Mouse (Mus musculus): ENCODE results near the gene Ranbp1. TPM values are rescaled to one million over a fixed set of nuclear protein-coding genes. Genes with fewer than 3 reads are reported as not detected.

Ranbp1 gene
- total and polyA plus RNA-seq, 3 experiments, result 605 to 1,263 (median 1,124) TPM

GRCm38 (mm10) chr16:18218580-18218996 is 29.9 kb downstream of the Ranbp1 start:
- H3K36me3 ChIP-seq (replicated peaks in 1 of 2; ENCODE audit: control insufficient read depth in 1 of 2, insufficient read depth in 1 of 2, low read length in 1 of 2), result peaks cover 10 to 17% of the 10 kb centered on the region in 2 experiments
- in situ Hi-C loops (cut with MboI; ENCODE audit: low pct_ligation_motif_present, low pct_unique_long_range_greater_than_20kb, low sequenced_read_pairs) (no loop called here), dilution Hi-C loops (cut with MboI; ENCODE audit: extremely low pct_ligation_motif_present, extremely low pct_unique_long_range_greater_than_20kb, low sequenced_read_pairs) (no loop called here)
- TF ChIP-seq SIN3A (IDR thresholded peaks at IDR 0.05; ENCODE audit: low read length), result peak; percentile 73
- no peak; the same call in 1 of the 2 replicates for TF ChIP-seq RAD21 (IDR thresholded peaks at IDR 0.05; ENCODE audit: low read depth, low read length)
- TF ChIP-seq TBP (conservative IDR thresholded peaks at IDR 0.05; ENCODE audit: low read depth, low read length), result no peak
- no peak for TF ChIP-seq CTCF (conservative IDR thresholded peaks at IDR 0.05 in 1 of 2, IDR thresholded peaks at IDR 0.05 in 1 of 2; ENCODE audit: low read depth in 2 of 2, low read length in 2 of 2)
- peak; percentile 2; the same call in 1 of the 2 replicates for TF ChIP-seq SMC3 (IDR thresholded peaks at IDR 0.05; ENCODE audit: low read depth, low read length)
- TF ChIP-seq CHD2 (IDR thresholded peaks at IDR 0.05; ENCODE audit: low read length), result peak; percentile 93
- peak; percentile 63; the same call in 1 of the 2 replicates for TF ChIP-seq MAZ (IDR thresholded peaks at IDR 0.05; ENCODE audit: low read depth, low read length)
- TF ChIP-seq JUN (IDR thresholded peaks at IDR 0.05; ENCODE audit: insufficient read depth, low read depth, low read length), result no peak
- no peak for TF ChIP-seq GABPA (IDR thresholded peaks at IDR 0.05; ENCODE audit: insufficient replicate concordance, low read depth, low read length)
- peak; percentile 32; the same call in 1 of the 2 replicates for TF ChIP-seq ELF1 (IDR thresholded peaks at IDR 0.05; ENCODE audit: low read depth, low read length)
- TF ChIP-seq EP300 (IDR thresholded peaks at IDR 0.05; ENCODE audit: low read length), result peak; percentile 92
- TF ChIP-seq PAX5 (IDR thresholded peaks at IDR 0.05; ENCODE audit: low read length), result no peak
- TF ChIP-seq JUND (conservative IDR thresholded peaks at IDR 0.05; ENCODE audit: low read depth, low read length), result no peak
- peak; percentile 76 for TF ChIP-seq BHLHE40 (IDR thresholded peaks at IDR 0.05; ENCODE audit: low read depth, low read length)
- TF ChIP-seq MAX (IDR thresholded peaks at IDR 0.05; ENCODE audit: low read length), result peak; percentile 73; the same call in 1 of the 2 replicates
- no peak for TF ChIP-seq MYC (IDR thresholded peaks at IDR 0.05; ENCODE audit: low read depth, low read length)
- peak; percentile 52 for TF ChIP-seq NRF1 (IDR thresholded peaks at IDR 0.05; ENCODE audit: low read depth, low read length)
- TF ChIP-seq IRF4 (IDR thresholded peaks at IDR 0.05; ENCODE audit: low read depth, low read length), result peak; percentile 78
- TF ChIP-seq TCF12 (IDR thresholded peaks at IDR 0.05; ENCODE audit: low read depth, low read length), result peak; percentile 100
- peak; percentile 37; the same call in 1 of the 2 replicates for TF ChIP-seq CHD1 (IDR thresholded peaks at IDR 0.05; ENCODE audit: low read depth, low read length)
- TF ChIP-seq KAT2A (IDR thresholded peaks at IDR 0.05; ENCODE audit: insufficient replicate concordance, low read length), result 0 out of 2 replicates have a peak, but pooled peaks have one; percentile 22
- TF ChIP-seq MEF2A (IDR thresholded peaks at IDR 0.05; ENCODE audit: borderline replicate concordance, low read depth, low read length), result peak; percentile 55; the same call in 1 of the 2 replicates
- no peak for TF ChIP-seq ZKSCAN1 (IDR thresholded peaks at IDR 0.05; ENCODE audit: borderline replicate concordance, low read depth, low read length)
- peak; percentile 58 for TF ChIP-seq RCOR1 (conservative IDR thresholded peaks at IDR 0.05; ENCODE audit: low read depth, low read length)
- TF ChIP-seq ZMIZ1 (IDR thresholded peaks at IDR 0.05; ENCODE audit: low read depth, low read length), result no peak
- TF ChIP-seq POLR2AphosphoS2 (IDR thresholded peaks at IDR 0.05; ENCODE audit: low read depth, low read length), result no peak
- TF ChIP-seq MXI1 (IDR thresholded peaks at IDR 0.05; ENCODE audit: low read depth, low read length), result peak; percentile 49; the same call in 1 of the 2 replicates
- TF ChIP-seq MAFK (IDR thresholded peaks at IDR 0.05; ENCODE audit: insufficient replicate concordance, low read length), result no peak
- no peak for TF ChIP-seq USF1 (IDR thresholded peaks at IDR 0.05; ENCODE audit: low read depth, low read length)
- TF ChIP-seq ETS1 (conservative IDR thresholded peaks at IDR 0.05; ENCODE audit: low read depth, low read length), result peak; percentile 75
- TF ChIP-seq ZNF384 (IDR thresholded peaks at IDR 0.05; ENCODE audit: low read depth, low read length), result no peak
- TF ChIP-seq HCFC1 (IDR thresholded peaks at IDR 0.05; ENCODE audit: low read depth, low read length), result 0 out of 2 replicates have a peak, but pooled peaks have one; percentile 30
- TF ChIP-seq ZC3H11A (IDR thresholded peaks at IDR 0.05; ENCODE audit: low read depth, low read length), result no peak
- TF ChIP-seq NELFE (IDR thresholded peaks at IDR 0.05; ENCODE audit: low read depth, low read length), result no peak
- TF ChIP-seq E2F4 (IDR thresholded peaks at IDR 0.05; ENCODE audit: insufficient replicate concordance, low read depth, low read length), result no peak
- peak; percentile 74; the same call in 1 of the 2 replicates for TF ChIP-seq UBTF (IDR thresholded peaks at IDR 0.05; ENCODE audit: low read depth, low read length)
- no peak for TF ChIP-seq USF2 (conservative IDR thresholded peaks at IDR 0.05; ENCODE audit: low read depth, low read length)
- no peak for TF ChIP-seq POLR2A (IDR thresholded peaks at IDR 0.05; ENCODE audit: low read depth, low read length)
- H3K4me2 ChIP-seq (ENCODE audit: insufficient read depth, low read depth, poor library complexity, severe bottlenecking), result peak overlapping the region; percentile 88
- H3K27ac ChIP-seq (ENCODE audit: insufficient read depth, low read depth), result peak overlapping the region; percentile 93
- no peaks in the 10 kb centered on the region for H3K79me2 ChIP-seq (replicated peaks; ENCODE audit: control insufficient read depth, extremely low read depth, insufficient read depth, poor library complexity, severe bottlenecking)
- peak; percentile 60 for DNase-seq (ENCODE audit: extremely low read depth)
- no peaks in the 10 kb centered on the region for H3K9me3 ChIP-seq (replicated peaks; ENCODE audit: low read length)
- H3K27me3 ChIP-seq (replicated peaks), result no peaks in the 10 kb centered on the region
- H3K4me1 ChIP-seq (ENCODE audit: control insufficient read depth in 1 of 2, insufficient read depth in 2 of 2), result peaks cover 45 to 65% of the 10 kb centered on the region in 2 experiments
- H3K4me3 ChIP-seq (replicated peaks in 1 of 3; ENCODE audit: low read depth in 2 of 3, low read length in 2 of 3, poor library complexity in 1 of 3), result peak overlapping the region; percentile 48 to 54 (median 53)
- peak overlapping the region; percentile 42 for H3K9ac ChIP-seq (ENCODE audit: insufficient read depth, low read depth)
